Mouse (Mus musculus): ENCODE measurements around the gene Ankrd33b. TPM values are rescaled to one million over a fixed set of nuclear protein-coding genes. Genes with fewer than 3 reads are reported as not detected.

The Ankrd33b gene
- polyA plus RNA-seq, 1 experiment from 2014 or later: 0.64 TPM

- Histone ChIP-seq H3K27me3 (replicated peaks; ENCODE audit: control insufficient read depth, insufficient read depth, low read length) (no peaks in the 10 kb centered on the region), H3K4me3 (ENCODE audit: low read depth, low read length) (no peak overlapping the region), H3K4me2 (no peak overlapping the region), H3K36me3 (ENCODE audit: control insufficient read depth, insufficient read depth, low read length) (no peaks in the 10 kb centered on the region), H3K27ac (ENCODE audit: low read depth, low read length) (no peak overlapping the region), H3K4me1 (replicated peaks; ENCODE audit: control insufficient read depth, insufficient read depth, low read length) (no peaks in the 10 kb centered on the region), H3K9ac (ENCODE audit: low read depth, low read length) (no peak overlapping the region), H3K9me3 (ENCODE audit: control insufficient read depth, low read length) (no peaks in the 10 kb centered on the region)
- DNase-seq (ENCODE audit: low spot score) (no peak), ATAC-seq (replicated peaks; ENCODE audit: low FRiP score) (no peak)
- WGBS: 86% methylated on average over 12 of the region's 12 CpGs
Measured at GRCm38 (mm10) chr15:31265845-31266244, 101.7 kb downstream of the Ankrd33b start.

- ATAC-seq (replicated peaks; ENCODE audit: low FRiP score) (no peak; the same call in 1 of the 2 replicates), DNase-seq (ENCODE audit: low spot score) (no peak)
- no peaks in the 10 kb centered on the region for H3K27me3 ChIP-seq (replicated peaks; ENCODE audit: control insufficient read depth, insufficient read depth, low read length)
- H3K36me3 ChIP-seq (ENCODE audit: control insufficient read depth, insufficient read depth, low read length): no peaks in the 10 kb centered on the region
- no peak overlapping the region for H3K9ac ChIP-seq (ENCODE audit: low read depth, low read length)
- no peak overlapping the region for H3K4me3 ChIP-seq (ENCODE audit: low read depth, low read length)
- WGBS: 91% methylated on average over 8 of the region's 8 CpGs
- no peaks in the 10 kb centered on the region for H3K4me1 ChIP-seq (replicated peaks; ENCODE audit: control insufficient read depth, insufficient read depth, low read length)
- H3K4me2 ChIP-seq: no peak overlapping the region
- no peaks in the 10 kb centered on the region for H3K9me3 ChIP-seq (ENCODE audit: control insufficient read depth, low read length)
- no peak overlapping the region for H3K27ac ChIP-seq (ENCODE audit: low read depth, low read length)
Measured at GRCm38 (mm10) chr15:31265404-31265803, 102.1 kb downstream of the Ankrd33b start.

GRCm38 (mm10) chr15:31264827-31265226 lies 102.7 kb downstream of the Ankrd33b start:
- peak; percentile 51 for DNase-seq (ENCODE audit: low spot score)
- Histone ChIP-seq H3K9ac (ENCODE audit: low read depth, low read length) (no peak overlapping the region), H3K4me3 (ENCODE audit: low read depth, low read length) (no peak overlapping the region), H3K9me3 (ENCODE audit: control insufficient read depth, low read length) (no peaks in the 10 kb centered on the region), H3K4me1 (replicated peaks; ENCODE audit: control insufficient read depth, insufficient read depth, low read length) (no peaks in the 10 kb centered on the region), H3K4me2 (no peak overlapping the region), H3K27me3 (replicated peaks; ENCODE audit: control insufficient read depth, insufficient read depth, low read length) (no peaks in the 10 kb centered on the region), H3K27ac (ENCODE audit: low read depth, low read length) (no peak overlapping the region), H3K36me3 (ENCODE audit: control insufficient read depth, insufficient read depth, low read length) (no peaks in the 10 kb centered on the region)
- peak; percentile 74 for ATAC-seq (replicated peaks; ENCODE audit: low FRiP score)
- WGBS: 36% methylated on average over 6 of the region's 6 CpGs

- Histone ChIP-seq H3K9me3 (ENCODE audit: control insufficient read depth, low read length) (no peaks in the 10 kb centered on the region), H3K4me2 (no peak overlapping the region), H3K4me1 (replicated peaks; ENCODE audit: control insufficient read depth, insufficient read depth, low read length) (peaks cover 3% of the 10 kb centered on the region; the same call in 1 of the 2 replicates), H3K9ac (ENCODE audit: low read depth, low read length) (no peak overlapping the region), H3K27ac (ENCODE audit: low read depth, low read length) (no peak overlapping the region), H3K27me3 (replicated peaks; ENCODE audit: control insufficient read depth, insufficient read depth, low read length) (no peaks in the 10 kb centered on the region), H3K4me3 (ENCODE audit: low read depth, low read length) (no peak overlapping the region), H3K36me3 (ENCODE audit: control insufficient read depth, insufficient read depth, low read length) (no peaks in the 10 kb centered on the region)
- no peak for ATAC-seq (replicated peaks; ENCODE audit: low FRiP score)
- 66% methylated on average over 9 of the region's 9 CpGs for WGBS
- no peak for DNase-seq (ENCODE audit: low spot score)
Measured at GRCm38 (mm10) chr15:31262361-31262760, 105.2 kb downstream of the Ankrd33b start.

GRCm38 (mm10) chr15:31261094-31261493 lies 106.4 kb downstream of the Ankrd33b start:
- H3K9me3 ChIP-seq (ENCODE audit: control insufficient read depth, low read length): no peaks in the 10 kb centered on the region
- 79% methylated on average over 10 of the region's 10 CpGs for WGBS
- no peak for ATAC-seq (replicated peaks; ENCODE audit: low FRiP score)
- H3K4me3 ChIP-seq (ENCODE audit: low read depth, low read length): no peak overlapping the region
- H3K9ac ChIP-seq (ENCODE audit: low read depth, low read length): no peak overlapping the region
- DNase-seq (ENCODE audit: low spot score): no peak
- no peak overlapping the region for H3K4me2 ChIP-seq
- H3K27ac ChIP-seq (ENCODE audit: low read depth, low read length): no peak overlapping the region
- peaks cover 3% of the 10 kb centered on the region; the same call in 1 of the 2 replicates for H3K4me1 ChIP-seq (replicated peaks; ENCODE audit: control insufficient read depth, insufficient read depth, low read length)
- H3K36me3 ChIP-seq (ENCODE audit: control insufficient read depth, insufficient read depth, low read length): no peaks in the 10 kb centered on the region
- no peaks in the 10 kb centered on the region for H3K27me3 ChIP-seq (replicated peaks; ENCODE audit: control insufficient read depth, insufficient read depth, low read length)

- no peak for ATAC-seq (replicated peaks; ENCODE audit: low FRiP score)
- H3K4me1 ChIP-seq (replicated peaks; ENCODE audit: control insufficient read depth, insufficient read depth, low read length): peaks cover 3% of the 10 kb centered on the region; the same call in 1 of the 2 replicates
- no peak for DNase-seq (ENCODE audit: low spot score)
- no peaks in the 10 kb centered on the region for H3K36me3 ChIP-seq (ENCODE audit: control insufficient read depth, insufficient read depth, low read length)
- H3K9me3 ChIP-seq (ENCODE audit: control insufficient read depth, low read length): no peaks in the 10 kb centered on the region
- H3K4me3 ChIP-seq (ENCODE audit: low read depth, low read length): no peak overlapping the region
- H3K27me3 ChIP-seq (replicated peaks; ENCODE audit: control insufficient read depth, insufficient read depth, low read length): no peaks in the 10 kb centered on the region
- no peak overlapping the region for H3K4me2 ChIP-seq
- H3K27ac ChIP-seq (ENCODE audit: low read depth, low read length): no peak overlapping the region
- no peak overlapping the region for H3K9ac ChIP-seq (ENCODE audit: low read depth, low read length)
- 80% methylated on average over 18 of the region's 18 CpGs for WGBS
Measured at GRCm38 (mm10) chr15:31258693-31259439, 108.7 kb downstream of the Ankrd33b start.

GRCm38 (mm10) chr15:31258029-31258692 lies 109.4 kb downstream of the Ankrd33b start:
- Histone ChIP-seq H3K27ac (ENCODE audit: low read depth, low read length) (no peak overlapping the region), H3K9me3 (ENCODE audit: control insufficient read depth, low read length) (no peaks in the 10 kb centered on the region), H3K27me3 (replicated peaks; ENCODE audit: control insufficient read depth, insufficient read depth, low read length) (no peaks in the 10 kb centered on the region), H3K4me3 (ENCODE audit: low read depth, low read length) (no peak overlapping the region), H3K4me1 (replicated peaks; ENCODE audit: control insufficient read depth, insufficient read depth, low read length) (peaks cover 4% of the 10 kb centered on the region), H3K4me2 (no peak overlapping the region), H3K9ac (ENCODE audit: low read depth, low read length) (no peak overlapping the region), H3K36me3 (ENCODE audit: control insufficient read depth, insufficient read depth, low read length) (no peaks in the 10 kb centered on the region)
- DNase-seq (ENCODE audit: low spot score) (no peak), ATAC-seq (replicated peaks; ENCODE audit: low FRiP score) (no peak)
- WGBS: 69% methylated on average over 21 of the region's 21 CpGs

- 86% methylated on average over 1 of the region's 1 CpGs for WGBS
- H3K4me1 ChIP-seq (replicated peaks; ENCODE audit: control insufficient read depth, insufficient read depth, low read length): peaks cover 12% of the 10 kb centered on the region
- H3K27ac ChIP-seq (ENCODE audit: low read depth, low read length): no peak overlapping the region
- ATAC-seq (replicated peaks; ENCODE audit: low FRiP score) (no peak), DNase-seq (ENCODE audit: low spot score) (no peak)
- H3K4me2 ChIP-seq: no peak overlapping the region
- no peak overlapping the region for H3K4me3 ChIP-seq (ENCODE audit: low read depth, low read length)
- no peaks in the 10 kb centered on the region for H3K36me3 ChIP-seq (ENCODE audit: control insufficient read depth, insufficient read depth, low read length)
- H3K9me3 ChIP-seq (ENCODE audit: control insufficient read depth, low read length): no peaks in the 10 kb centered on the region
- no peak overlapping the region for H3K9ac ChIP-seq (ENCODE audit: low read depth, low read length)
- no peaks in the 10 kb centered on the region for H3K27me3 ChIP-seq (replicated peaks; ENCODE audit: control insufficient read depth, insufficient read depth, low read length)
Measured at GRCm38 (mm10) chr15:31257329-31257728, 110.2 kb downstream of the Ankrd33b start.

GRCm38 (mm10) chr15:31255762-31256161 lies 111.8 kb downstream of the Ankrd33b start:
- 80% methylated on average over 6 of the region's 6 CpGs for WGBS
- DNase-seq (ENCODE audit: low spot score): no peak
- Histone ChIP-seq H3K9ac (ENCODE audit: low read depth, low read length) (no peak overlapping the region), H3K27me3 (replicated peaks; ENCODE audit: control insufficient read depth, insufficient read depth, low read length) (no peaks in the 10 kb centered on the region), H3K4me2 (no peak overlapping the region), H3K36me3 (ENCODE audit: control insufficient read depth, insufficient read depth, low read length) (no peaks in the 10 kb centered on the region), H3K27ac (ENCODE audit: low read depth, low read length) (no peak overlapping the region), H3K4me1 (replicated peaks; ENCODE audit: control insufficient read depth, insufficient read depth, low read length) (peaks cover 19% of the 10 kb centered on the region), H3K4me3 (ENCODE audit: low read depth, low read length) (no peak overlapping the region), H3K9me3 (ENCODE audit: control insufficient read depth, low read length) (no peaks in the 10 kb centered on the region)
- ATAC-seq (replicated peaks; ENCODE audit: low FRiP score): no peak
